Mouse (Mus musculus) thymus, postnatal 14 days (tissue): ENCODE data around the gene Mlc1.

Experiments used
- DNase-seq: peaks from one replicate; pipeline ENCODE4 v3.0.0; 2021

The Mlc1 gene

GRCm38 (mm10) chr15:88978281-88979137 is at the start of gene Mlc1:
Mlc1 (minus strand) TSS chr15:88979007.
- no peak for DNase-seq

- DNase-seq = no peak
These were observed 41.7 kb upstream of the Mlc1 start for GRCm38 (mm10) chr15:89020492-89020891.

- no peak for DNase-seq
These were observed 41.3 kb upstream of the Mlc1 start for GRCm38 (mm10) chr15:89020085-89020484.

DNA sequence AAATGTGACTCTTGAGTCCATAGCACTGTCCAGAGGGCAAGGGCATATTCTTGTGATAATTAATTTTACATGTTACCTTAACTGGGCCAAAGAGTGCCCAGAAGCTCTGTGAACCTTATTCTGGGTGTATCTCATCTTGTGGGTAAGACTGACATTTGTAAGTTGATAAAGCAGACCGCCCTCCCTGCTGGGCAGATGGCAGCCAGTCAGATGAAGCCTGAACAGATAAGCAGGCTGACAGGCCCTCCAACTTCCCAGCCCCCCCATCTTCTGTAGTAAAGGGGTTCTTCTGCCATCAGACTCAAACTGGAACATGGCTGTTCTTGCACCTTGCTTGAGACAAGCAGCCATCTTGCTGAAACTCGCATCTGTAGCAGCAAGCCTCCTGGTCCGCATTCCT is 37.9 kb upstream of the Mlc1 start:
- no peak for DNase-seq

- no peak for DNase-seq
These were observed 29.0 kb upstream of the Mlc1 start for GRCm38 (mm10) chr15:89007781-89008180.

DNA sequence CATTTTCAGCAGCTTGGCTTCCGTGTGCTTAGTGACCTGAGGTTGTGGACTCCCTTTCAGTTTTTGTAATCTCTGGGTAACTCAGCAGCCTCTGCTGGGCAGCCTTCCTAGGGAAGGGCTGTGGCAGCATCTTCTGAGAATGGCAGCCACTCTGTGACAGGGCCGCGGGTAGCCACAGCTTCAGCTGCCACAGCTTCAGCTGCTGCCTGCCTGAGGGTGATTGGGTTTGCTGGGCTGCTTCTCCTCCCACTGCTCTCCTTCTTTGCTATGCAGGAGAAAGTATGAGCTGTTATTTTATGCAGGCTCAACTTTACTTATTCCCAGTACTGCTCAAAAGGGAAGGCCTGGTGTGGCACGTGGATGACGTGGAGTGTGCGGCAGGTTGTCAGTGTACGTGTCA is 28.2 kb upstream of the Mlc1 start:
- DNase-seq = no peak

DNA sequence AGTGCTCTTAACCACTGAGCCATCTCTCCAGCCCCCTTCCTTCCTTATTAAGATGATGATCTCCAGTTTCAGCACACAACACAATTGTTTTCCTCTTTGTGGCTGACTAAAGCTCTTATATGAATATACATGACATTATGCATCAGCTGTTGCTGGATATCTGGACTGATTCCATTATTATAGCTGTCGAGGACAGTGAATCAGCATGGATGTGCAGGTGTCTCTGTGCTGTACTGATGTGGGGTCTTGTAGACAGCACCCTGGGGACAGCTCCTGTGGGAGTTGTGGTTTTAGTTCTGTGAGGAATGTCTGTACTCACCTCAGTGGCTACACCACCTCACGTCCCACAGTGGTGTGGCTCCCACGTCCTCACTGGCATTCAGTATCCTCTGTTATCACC is 22.4 kb upstream of the Mlc1 start:
- DNase-seq = no peak

DNA sequence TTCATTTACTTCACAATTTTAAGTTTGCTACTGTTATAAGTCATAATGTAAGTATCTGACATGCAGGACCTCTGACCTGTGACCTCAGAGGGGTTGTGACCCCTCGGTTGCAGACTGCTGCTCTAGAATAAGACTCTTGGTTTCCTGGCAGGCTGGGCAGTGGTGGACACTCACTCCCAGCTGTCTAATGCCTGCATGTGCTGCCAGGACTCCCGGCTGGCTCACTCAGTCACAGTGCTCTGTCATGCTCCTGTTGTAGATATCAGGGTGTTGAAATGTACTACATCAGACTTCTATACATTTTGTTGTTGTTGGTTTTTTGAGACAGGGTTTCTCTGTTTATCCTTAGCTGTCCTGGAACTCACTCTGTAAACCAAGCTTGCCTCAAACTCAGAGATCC is 21.6 kb upstream of the Mlc1 start:
- no peak for DNase-seq

DNA sequence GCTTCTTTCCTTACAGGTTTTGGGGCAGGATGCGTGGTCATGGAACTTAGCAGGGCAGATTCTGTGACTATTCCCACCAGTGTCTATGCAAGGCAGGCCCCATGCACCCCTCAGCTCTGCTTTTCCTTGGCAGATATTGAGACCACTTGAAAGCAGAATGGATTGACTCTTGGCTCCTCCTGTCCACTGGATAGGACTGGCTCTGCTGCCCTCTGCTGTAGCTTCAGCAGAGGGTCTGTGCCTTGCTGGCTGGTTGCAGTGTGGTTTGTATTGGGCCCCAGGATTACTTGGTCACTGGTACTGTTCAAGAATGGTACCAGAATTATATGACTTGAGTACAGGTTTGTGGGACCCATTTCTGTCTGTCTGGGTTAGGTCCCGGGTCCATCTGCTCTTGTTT is 20.3 kb upstream of the Mlc1 start:
- DNase-seq = no peak

DNA sequence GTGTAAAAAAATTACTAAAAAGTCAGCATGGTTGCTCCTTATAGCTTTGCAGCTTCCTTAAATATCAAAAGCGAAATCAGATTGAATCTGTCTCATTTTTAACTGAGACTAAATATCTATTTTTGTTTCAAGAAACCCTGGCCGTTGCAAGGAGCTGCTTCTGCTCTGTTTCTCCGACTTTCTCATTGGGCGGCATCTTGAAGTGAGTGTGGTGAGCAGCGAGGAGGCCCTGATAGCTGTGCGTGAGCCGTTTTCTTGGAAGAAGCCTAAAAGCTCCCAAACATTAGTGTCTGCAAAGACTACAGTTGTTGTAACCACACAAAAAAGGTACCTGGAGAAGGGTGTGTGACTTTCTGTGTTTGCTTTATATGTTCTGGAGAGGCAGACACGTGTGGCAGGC is 19.8 kb upstream of the Mlc1 start:
- no peak for DNase-seq

GRCm38 (mm10) chr15:88989236-88989635 is 10.4 kb upstream of the Mlc1 start:
- DNase-seq = no peak

DNA sequence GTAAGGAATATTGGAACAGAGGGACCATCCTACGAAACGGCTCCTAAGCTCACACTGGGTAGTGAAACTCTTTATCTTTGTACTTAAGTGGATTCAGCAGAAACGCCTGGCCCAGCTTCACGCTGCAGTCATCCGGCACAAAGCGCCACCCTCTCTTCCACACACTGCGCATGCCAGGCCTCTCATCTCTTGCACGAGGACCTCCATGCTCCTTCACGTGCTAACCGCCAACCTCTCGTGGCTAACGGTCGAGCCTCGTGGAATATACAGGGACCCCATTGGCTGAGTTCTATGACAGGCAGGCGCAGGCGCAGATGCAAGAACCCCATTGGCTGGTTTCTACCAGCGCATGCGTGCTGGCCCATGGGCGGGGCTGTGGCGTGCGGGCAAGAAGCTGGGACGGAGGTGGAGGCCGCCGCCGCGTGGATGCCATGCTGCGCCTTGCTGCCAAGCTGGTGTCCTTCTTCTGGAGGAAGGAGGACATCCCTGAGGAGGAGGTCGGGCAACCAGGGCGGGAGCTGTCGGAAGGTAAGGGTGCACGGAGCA is 3.8 kb upstream of the Mlc1 start, which contains the start of gene Mov10l1:
TSS of gene Mov10l1 (plus strand) at position 376 of the 546 bp plus-strand sequence.
- no peak for DNase-seq

- DNase-seq = no peak
These were observed 285 bp upstream of the Mlc1 start for GRCm38 (mm10) chr15:88979138-88979446.

DNA sequence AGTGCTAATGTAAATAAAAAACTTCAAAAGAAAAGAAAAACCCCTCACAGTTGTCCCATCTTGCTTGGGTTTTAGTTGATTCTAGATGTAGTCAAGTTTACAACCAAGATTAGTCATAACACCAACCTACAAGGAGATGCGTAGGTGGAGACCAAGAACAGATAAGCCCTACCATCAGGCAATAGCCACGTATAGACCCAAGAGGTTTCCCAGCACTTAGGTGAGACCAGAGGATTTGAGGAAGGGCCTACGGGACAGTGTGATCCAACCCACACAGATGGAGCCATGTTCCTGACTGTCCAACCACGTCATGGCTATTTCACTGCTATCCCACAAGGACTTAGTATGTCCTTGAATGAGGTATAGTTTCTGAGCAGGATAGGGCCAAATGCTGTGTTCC is 6.5 kb downstream of the Mlc1 start:
- DNase-seq = no peak

- DNase-seq = no peak
These were observed 14.7 kb downstream of the Mlc1 start for GRCm38 (mm10) chr15:88964070-88964578.

- DNase-seq = no peak
These were observed 21.3 kb downstream of the Mlc1 start for GRCm38 (mm10) chr15:88957522-88957921.

- no peak for DNase-seq
These were observed 23.5 kb downstream of the Mlc1 start for GRCm38 (mm10) chr15:88955342-88955741.

- DNase-seq = no peak
These were observed 24.3 kb downstream of the Mlc1 start, which contains the start of gene Ttll8 for GRCm38 (mm10) chr15:88954368-88955072. Ttll8 (minus strand) TSS chr15:88954418.

- DNase-seq = no peak
These were observed 27.6 kb downstream of the Mlc1 start for GRCm38 (mm10) chr15:88951246-88951645.

- no peak for DNase-seq
These were observed 32.0 kb downstream of the Mlc1 start for GRCm38 (mm10) chr15:88946851-88947250.

DNA sequence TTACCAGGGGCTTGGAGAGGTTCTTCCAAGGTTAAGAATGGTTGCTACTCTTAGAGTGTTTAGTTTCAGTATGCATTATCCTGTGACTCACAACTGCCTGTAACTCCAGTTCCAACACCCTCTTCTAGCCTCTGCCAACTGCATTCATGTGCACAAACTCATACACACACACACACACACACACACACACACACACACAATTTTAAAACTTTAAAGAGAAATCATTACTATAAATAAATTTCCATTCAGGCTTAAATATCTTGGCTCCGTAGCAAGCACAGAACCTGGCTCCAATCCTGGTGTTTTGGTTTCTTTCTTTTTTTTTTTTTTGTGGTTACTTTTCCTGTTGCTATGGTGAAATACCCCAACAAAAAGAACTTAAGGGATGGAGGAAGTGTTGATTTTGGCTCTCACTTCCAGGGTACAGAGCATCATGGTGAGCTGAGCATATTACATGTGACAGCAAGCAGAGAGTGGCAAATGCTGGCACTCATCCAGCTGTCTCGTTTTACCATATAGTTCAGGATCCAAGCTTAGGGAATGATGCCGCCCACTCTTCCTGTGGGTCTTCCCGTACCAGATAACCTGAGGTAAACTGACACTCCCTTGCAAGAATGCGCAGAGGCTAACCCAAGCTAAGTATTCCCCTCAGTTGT is 34.8 kb downstream of the Mlc1 start:
- DNase-seq = no peak

- no peak for DNase-seq
These were observed 36.0 kb downstream of the Mlc1 start for GRCm38 (mm10) chr15:88942783-88943182.

DNA sequence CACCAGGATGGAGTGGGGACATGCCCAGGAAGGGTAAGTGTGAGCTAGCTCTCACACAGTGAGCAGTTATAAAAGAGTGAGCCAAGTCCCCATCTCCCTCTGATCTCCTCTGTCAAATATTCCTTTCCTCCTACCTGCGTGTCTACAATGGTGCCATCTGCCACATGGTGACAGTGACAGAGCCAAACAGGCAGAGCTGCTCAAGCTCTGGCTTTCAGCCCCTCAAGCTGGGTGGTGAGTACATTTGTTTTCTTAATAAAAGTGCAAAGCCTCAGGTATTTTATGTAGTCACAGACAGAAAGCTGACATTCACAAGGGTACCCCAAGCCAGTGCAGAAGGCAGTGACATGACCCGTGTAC is 41.5 kb downstream of the Mlc1 start:
- no peak for DNase-seq
